Mouse (Mus musculus) liver, embryonic 14.5 days (tissue): ENCODE data around the gene Mtmr3.

Experiments used
- CTCF ChIP-seq: IDR thresholded peaks from 2 replicates; pipeline ENCODE4 v1.5.1; 2016; ENCODE audit warnings: antibody characterized with exemption, low read depth, control low read depth
- EP300 ChIP-seq: IDR thresholded peaks from 2 replicates; pipeline ENCODE4 v1.6.1; 2016; ENCODE audit warnings: antibody characterized with exemption, low read depth

DNA sequence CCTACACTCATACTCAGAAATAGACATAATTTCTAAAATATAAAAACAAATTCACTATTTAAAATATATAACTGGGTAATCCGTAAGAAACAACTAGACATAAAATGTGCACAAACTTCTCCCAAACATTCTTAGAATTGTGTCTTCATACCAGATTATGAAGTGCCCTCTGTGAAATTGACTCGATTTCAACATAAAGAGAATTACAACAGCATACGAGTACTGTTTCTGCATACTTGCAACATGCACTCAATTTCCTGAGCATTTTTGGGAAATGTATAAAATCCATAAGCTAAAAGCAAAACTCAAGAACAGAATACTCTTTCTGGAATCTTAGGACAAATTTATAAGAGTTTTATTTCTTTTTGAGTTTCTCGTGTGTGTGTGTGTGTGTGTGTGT, 2.9 kb downstream of the Mtmr3 start:
- TF ChIP-seq EP300 (no peak), CTCF (no peak)
